In the genomic region with DNA sequence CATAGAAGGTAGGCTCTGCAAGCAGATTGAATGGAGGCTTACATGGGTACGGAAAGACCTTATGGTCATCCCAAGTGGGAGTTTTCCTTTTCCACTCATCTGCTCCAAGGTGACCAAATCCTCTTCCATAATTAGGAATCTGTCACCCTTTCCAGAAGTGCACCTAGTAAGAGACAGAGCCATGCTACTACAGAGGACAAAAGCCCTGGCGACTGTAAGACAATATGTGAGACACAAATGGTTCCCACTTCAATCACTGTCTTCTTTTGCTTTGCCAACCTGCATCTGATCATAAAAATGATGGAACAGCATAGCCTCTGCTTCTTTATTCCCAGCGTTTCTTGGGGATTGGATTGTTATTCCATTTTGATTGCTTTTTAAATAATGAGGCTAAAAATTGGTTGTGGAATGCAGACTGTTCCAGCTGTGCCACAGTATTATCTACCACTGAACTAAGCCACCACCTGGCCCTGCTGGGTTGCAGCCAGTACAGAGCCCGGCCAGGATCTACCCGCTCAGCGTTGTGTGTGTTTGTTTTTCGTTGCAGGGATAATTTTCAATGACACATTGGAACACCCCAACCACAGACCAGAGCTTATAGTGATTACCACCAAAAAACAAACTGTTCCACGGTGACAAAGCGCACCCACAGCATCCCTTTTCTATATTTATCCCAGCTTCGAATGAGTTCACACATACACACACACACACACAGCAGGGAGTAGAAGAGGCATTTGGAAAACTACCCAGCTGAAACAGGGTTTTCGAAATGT, we compare ENCODE assay signal across 10 mouse cellular contexts.
DNase-seq lines count a peak whose midpoint lies in the region; ATAC-seq and TF ChIP-seq lines count a peak whose summit lies in the region.
"Had no signal": no experiment of that assay in that cellular context is flagged by ENCODE, and none has a peak within 500 bp of the region (broad histone marks: within the 10 kb centered on the region; RNA-seq: fewer than 3 reads in every experiment).

No protein-coding gene starts in this region.

- H3K9me3 ChIP-seq in hindbrain, postnatal 0 days (ENCODE audit: low read length): no peaks in the 10 kb centered on the region
- no peaks in the 10 kb centered on the region; the same call in 1 of the 2 replicates for H3K9me3 ChIP-seq in midbrain, embryonic 16.5 days (replicated peaks; ENCODE audit: control insufficient read depth, low read length, poor library complexity, severe bottlenecking)
- H3K9me3 ChIP-seq in intestine, postnatal 0 days (ENCODE audit: control insufficient read depth): no peaks in the 10 kb centered on the region

- H3K36me3 ChIP-seq in hindbrain, postnatal 0 days (ENCODE audit: insufficient read depth, low read length): no peaks in the 10 kb centered on the region
- no peaks in the 10 kb centered on the region for H3K36me3 ChIP-seq in midbrain, embryonic 16.5 days (ENCODE audit: control insufficient read depth, insufficient read depth, low read length)
- no peaks in the 10 kb centered on the region for H3K36me3 ChIP-seq in intestine, postnatal 0 days (ENCODE audit: control insufficient read depth, insufficient read depth)

- no peaks in the 10 kb centered on the region for H3K4me1 ChIP-seq in hindbrain, postnatal 0 days (ENCODE audit: insufficient read depth, low read length)
- H3K4me1 ChIP-seq in midbrain, embryonic 16.5 days (ENCODE audit: control insufficient read depth, insufficient read depth, low read length): no peaks in the 10 kb centered on the region
- H3K4me1 ChIP-seq in intestine, postnatal 0 days (replicated peaks; ENCODE audit: control insufficient read depth, insufficient read depth, low read length): no peaks in the 10 kb centered on the region

- DNase-seq in heart, adult 18-20 months: peak; percentile 2 to 7
- no peak for DNase-seq in heart, adult 9 months (ENCODE audit: low spot score in 2 of 2)
- peak; percentile 35 for DNase-seq in brain, embryonic 14.5 days (ENCODE audit: low read depth)
- peak; percentile 23 for DNase-seq in hindbrain, postnatal 0 days (ENCODE audit: low spot score)
- DNase-seq in natural killer cell, adult 2 months (ENCODE audit: low spot score in 2 of 2): no peak
- DNase-seq: cerebellum, adult 9-10 months; lung, postnatal 10 days; thymus, postnatal 4 days had no signal

- TF ChIP-seq CTCF in brain, embryonic 14.5 days (IDR thresholded peaks at IDR 0.05; ENCODE audit: borderline replicate concordance, extremely low read depth, insufficient read depth, insufficient read length): no peak
- no peak for TF ChIP-seq CTCF in hindbrain, postnatal 0 days (IDR thresholded peaks at IDR 0.05; ENCODE audit: low read depth)
- TF ChIP-seq CTCF in intestine, postnatal 0 days (IDR thresholded peaks at IDR 0.05; ENCODE audit: low read depth): no peak

- TF ChIP-seq POLR2A in brain, embryonic 14.5 days (IDR thresholded peaks at IDR 0.05; ENCODE audit: borderline replicate concordance, extremely low read depth, insufficient read depth, insufficient read length, poor library complexity, severe bottlenecking): no peak

- WGBS in hindbrain, postnatal 0 days: 51% methylated on average over 11 of the region's 11 CpGs
- 72% methylated on average over 11 of the region's 11 CpGs for WGBS in midbrain, embryonic 16.5 days
- 66% methylated on average over 11 of the region's 11 CpGs for WGBS in intestine, postnatal 0 days

- peak; percentile 76 for ATAC-seq in hindbrain, postnatal 0 days
- ATAC-seq in midbrain, embryonic 16.5 days: peak; percentile 77; the same call in 1 of the 2 replicates
- ATAC-seq in intestine, postnatal 0 days: no peak

- no peak overlapping the region for H3K4me3 ChIP-seq in hindbrain, postnatal 0 days (ENCODE audit: low read length)
- H3K4me3 ChIP-seq in midbrain, embryonic 16.5 days (ENCODE audit: low read depth, low read length): no peak overlapping the region
- H3K4me3 ChIP-seq in intestine, postnatal 0 days (ENCODE audit: low read depth, low read length): no peak overlapping the region

- H3K27me3 ChIP-seq in hindbrain, postnatal 0 days (ENCODE audit: insufficient read depth, low read length): no peaks in the 10 kb centered on the region
- no peaks in the 10 kb centered on the region for H3K27me3 ChIP-seq in midbrain, embryonic 16.5 days (ENCODE audit: control insufficient read depth, insufficient read depth, low read depth, low read length)
- no peaks in the 10 kb centered on the region for H3K27me3 ChIP-seq in intestine, postnatal 0 days (replicated peaks; ENCODE audit: control insufficient read depth, insufficient read depth, low read length)

- H3K4me2 ChIP-seq in hindbrain, postnatal 0 days (ENCODE audit: low read depth, low read length): no peak overlapping the region
- H3K4me2 ChIP-seq in midbrain, embryonic 16.5 days (ENCODE audit: low read length): no peak overlapping the region
- H3K4me2 ChIP-seq in intestine, postnatal 0 days (replicated peaks; ENCODE audit: low read depth): no peak overlapping the region

- no peak overlapping the region for H3K9ac ChIP-seq in hindbrain, postnatal 0 days (replicated peaks; ENCODE audit: low read length)
- no peak overlapping the region for H3K9ac ChIP-seq in midbrain, embryonic 16.5 days (ENCODE audit: low read depth, low read length)
- H3K9ac ChIP-seq in intestine, postnatal 0 days (ENCODE audit: low read depth, low read length): no peak overlapping the region

- no peak overlapping the region for H3K27ac ChIP-seq in hindbrain, postnatal 0 days
- H3K27ac ChIP-seq in midbrain, embryonic 16.5 days (ENCODE audit: low read length): no peak overlapping the region
- no peak overlapping the region for H3K27ac ChIP-seq in intestine, postnatal 0 days (ENCODE audit: low read depth, low read length)

Comparison
In these comparisons a context has a peak if more than half of its experiments do, and no peak if none do; other contexts are left out.
1. DNase-seq: peak in heart, adult 18-20 months (2 of 2), brain, embryonic 14.5 days (single experiment) and hindbrain, postnatal 0 days (single experiment); none in heart, adult 9 months (0 of 2) and natural killer cell, adult 2 months (0 of 2).